Mouse (Mus musculus): ENCODE measurements around the gene Siva1. TPM values are rescaled to one million over a fixed set of nuclear protein-coding genes. Genes with fewer than 3 reads are reported as not detected.

Gene Siva1
- polyA plus RNA-seq, 1 experiment from 2014 or later: 116 TPM

DNA sequence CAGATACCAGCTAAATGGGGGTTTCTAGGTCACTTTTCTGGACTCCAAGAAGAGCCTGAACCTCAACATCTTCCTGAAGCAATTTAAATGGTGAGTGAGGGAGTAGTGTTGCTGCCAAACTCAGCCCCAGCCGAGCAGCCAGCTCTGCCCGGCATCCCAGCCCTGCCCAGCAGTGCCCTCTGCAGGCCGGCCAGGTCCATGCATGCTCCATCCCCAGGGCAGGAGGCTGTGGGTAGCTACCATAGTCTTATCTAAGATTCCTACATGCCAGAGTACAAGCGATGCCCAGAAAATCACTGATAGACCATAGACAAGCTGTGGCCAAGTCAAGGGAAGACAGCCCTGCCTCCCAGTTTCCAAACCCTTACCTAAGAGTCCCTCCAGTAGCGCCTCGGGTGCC lies 38.7 kb upstream of the Siva1 start:
- no peak overlapping the region for H3K4me2 ChIP-seq
- peaks cover 41% of the 10 kb centered on the region for H3K36me3 ChIP-seq
- H3K9ac ChIP-seq: no peak overlapping the region
- 43% methylated on average over 6 of the region's 6 CpGs for WGBS
- no peak overlapping the region for H3K4me3 ChIP-seq
- 0 out of 2 replicates have a peak, but pooled peaks have one; percentile 43 for ATAC-seq (ENCODE audit: insufficient number of reproducible peaks, low FRiP score)
- H3K4me1 ChIP-seq (replicated peaks): peaks cover 25% of the 10 kb centered on the region
- H3K9me3 ChIP-seq (replicated peaks): no peaks in the 10 kb centered on the region
- no peaks in the 10 kb centered on the region for H3K27me3 ChIP-seq (replicated peaks)
- H3K27ac ChIP-seq (ENCODE audit: poor library complexity, severe bottlenecking): no peak overlapping the region

- ATAC-seq (ENCODE audit: insufficient number of reproducible peaks, low FRiP score): no peak
- Histone ChIP-seq H3K4me3 (no peak overlapping the region), H3K9me3 (replicated peaks) (no peaks in the 10 kb centered on the region), H3K36me3 (peaks cover 43% of the 10 kb centered on the region), H3K27me3 (replicated peaks) (no peaks in the 10 kb centered on the region), H3K4me2 (no peak overlapping the region), H3K27ac (ENCODE audit: poor library complexity, severe bottlenecking) (no peak overlapping the region), H3K9ac (no peak overlapping the region), H3K4me1 (replicated peaks) (peaks cover 25% of the 10 kb centered on the region)
- whole genome bisulfite sequencing: 61% methylated on average over 6 of the region's 6 CpGs
Measured at GRCm38 (mm10) chr12:112606998-112607397, 37.5 kb upstream of the Siva1 start.

DNA sequence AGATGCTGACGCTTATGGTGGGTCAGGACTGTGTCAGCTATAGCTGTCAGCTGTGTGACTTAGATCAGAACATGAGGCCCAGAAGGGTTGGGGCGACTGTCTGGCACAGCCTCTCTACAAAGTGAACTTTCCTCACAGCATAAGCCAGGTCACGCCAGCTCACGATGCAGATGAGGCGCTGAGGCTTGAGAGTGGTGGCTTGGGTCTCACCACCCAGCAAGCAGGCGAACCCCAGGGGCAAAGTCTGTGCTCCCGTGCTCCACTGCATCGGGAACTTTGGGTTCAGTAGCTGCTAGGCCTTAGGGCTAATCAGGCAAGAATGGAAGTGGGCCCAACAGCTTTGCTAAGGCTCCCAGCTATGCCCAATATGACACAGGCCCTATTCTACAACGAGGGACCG lies 35.4 kb upstream of the Siva1 start:
- Histone ChIP-seq H3K36me3 (peaks cover 42% of the 10 kb centered on the region), H3K4me2 (no peak overlapping the region), H3K4me1 (replicated peaks) (peaks cover 25% of the 10 kb centered on the region), H3K9ac (no peak overlapping the region), H3K9me3 (replicated peaks) (no peaks in the 10 kb centered on the region), H3K27me3 (replicated peaks) (no peaks in the 10 kb centered on the region), H3K4me3 (no peak overlapping the region), H3K27ac (ENCODE audit: poor library complexity, severe bottlenecking) (peak overlapping the region; percentile 39; the same call in 1 of the 2 replicates)
- 74% methylated on average over 10 of the region's 10 CpGs for whole genome bisulfite sequencing
- ATAC-seq (ENCODE audit: insufficient number of reproducible peaks, low FRiP score): no peak

- 68% methylated on average over 9 of the region's 9 CpGs for WGBS
- Histone ChIP-seq H3K36me3 (peaks cover 12% of the 10 kb centered on the region), H3K4me2 (no peak overlapping the region), H3K9ac (no peak overlapping the region), H3K27me3 (replicated peaks) (peaks cover 10% of the 10 kb centered on the region; the same call in 1 of the 2 replicates), H3K4me1 (replicated peaks) (peaks cover 50% of the 10 kb centered on the region), H3K9me3 (replicated peaks) (no peaks in the 10 kb centered on the region), H3K27ac (ENCODE audit: poor library complexity, severe bottlenecking) (peak overlapping the region; percentile 97; the same call in 1 of the 2 replicates), H3K4me3 (no peak overlapping the region)
- ATAC-seq (ENCODE audit: insufficient number of reproducible peaks, low FRiP score): no peak
Measured at GRCm38 (mm10) chr12:112616668-112617067, 27.8 kb upstream of the Siva1 start.

GRCm38 (mm10) chr12:112617184-112617583 lies 27.3 kb upstream of the Siva1 start:
- peaks cover 56% of the 10 kb centered on the region for H3K4me1 ChIP-seq (replicated peaks)
- no peaks in the 10 kb centered on the region for H3K9me3 ChIP-seq (replicated peaks)
- WGBS: 70% methylated on average over 11 of the region's 11 CpGs
- peaks cover 10% of the 10 kb centered on the region; the same call in 1 of the 2 replicates for H3K27me3 ChIP-seq (replicated peaks)
- peaks cover 7% of the 10 kb centered on the region; the same call in 1 of the 2 replicates for H3K36me3 ChIP-seq
- peak overlapping the region; percentile 97 for H3K27ac ChIP-seq (ENCODE audit: poor library complexity, severe bottlenecking)
- no peak overlapping the region for H3K4me2 ChIP-seq
- H3K9ac ChIP-seq: no peak overlapping the region
- H3K4me3 ChIP-seq: no peak overlapping the region
- ATAC-seq (ENCODE audit: insufficient number of reproducible peaks, low FRiP score): no peak

GRCm38 (mm10) chr12:112617898-112618380 lies 26.5 kb upstream of the Siva1 start:
- ATAC-seq (ENCODE audit: insufficient number of reproducible peaks, low FRiP score): peak; percentile 76
- H3K9me3 ChIP-seq (replicated peaks): no peaks in the 10 kb centered on the region
- H3K4me3 ChIP-seq: no peak overlapping the region
- WGBS: 7% methylated on average over 8 of the region's 8 CpGs
- H3K36me3 ChIP-seq: 0 out of 2 replicates have a peak, but pooled peaks cover under 1% of the 10 kb centered on the region
- peaks cover 10% of the 10 kb centered on the region; the same call in 1 of the 2 replicates for H3K27me3 ChIP-seq (replicated peaks)
- no peak overlapping the region for H3K9ac ChIP-seq
- peak overlapping the region; percentile 97 for H3K27ac ChIP-seq (ENCODE audit: poor library complexity, severe bottlenecking)
- H3K4me1 ChIP-seq (replicated peaks): peaks cover 63% of the 10 kb centered on the region
- H3K4me2 ChIP-seq: peak overlapping the region; percentile 96

GRCm38 (mm10) chr12:112618981-112619685 lies 25.3 kb upstream of the Siva1 start:
- H3K27ac ChIP-seq (ENCODE audit: poor library complexity, severe bottlenecking): peak overlapping the region; percentile 97
- WGBS: 9% methylated on average over 13 of the region's 13 CpGs
- H3K4me2 ChIP-seq: peak overlapping the region; percentile 96
- ATAC-seq (ENCODE audit: insufficient number of reproducible peaks, low FRiP score): peak; percentile 22; the same call in 1 of the 2 replicates
- H3K4me1 ChIP-seq (replicated peaks): peaks cover 75% of the 10 kb centered on the region
- H3K4me3 ChIP-seq: peak overlapping the region; percentile 60
- no peaks in the 10 kb centered on the region for H3K36me3 ChIP-seq
- H3K27me3 ChIP-seq (replicated peaks): peaks cover 10% of the 10 kb centered on the region; the same call in 1 of the 2 replicates
- H3K9me3 ChIP-seq (replicated peaks): no peaks in the 10 kb centered on the region
- peak overlapping the region; percentile 84 for H3K9ac ChIP-seq

GRCm38 (mm10) chr12:112619686-112620353 lies 24.7 kb upstream of the Siva1 start, which contains the start of gene Adssl1:
TSS of gene Adssl1 (plus strand) at chr12:112620045.
- Histone ChIP-seq H3K36me3 (no peaks in the 10 kb centered on the region), H3K9me3 (replicated peaks) (no peaks in the 10 kb centered on the region), H3K4me2 (peak within 1 kb of the TSS; percentile 96), H3K4me1 (replicated peaks) (peaks cover 75% of the 10 kb centered on the region), H3K9ac (peak within 1 kb of the TSS; percentile 84), H3K27me3 (replicated peaks) (peaks cover 10% of the 10 kb centered on the region; the same call in 1 of the 2 replicates), H3K27ac (ENCODE audit: poor library complexity, severe bottlenecking) (peak within 1 kb of the TSS; percentile 97), H3K4me3 (peak within 1 kb of the TSS; percentile 60)
- WGBS: under 1% methylated on average over 56 of the region's 56 CpGs
- peak; percentile 60 for ATAC-seq (ENCODE audit: insufficient number of reproducible peaks, low FRiP score)

DNA sequence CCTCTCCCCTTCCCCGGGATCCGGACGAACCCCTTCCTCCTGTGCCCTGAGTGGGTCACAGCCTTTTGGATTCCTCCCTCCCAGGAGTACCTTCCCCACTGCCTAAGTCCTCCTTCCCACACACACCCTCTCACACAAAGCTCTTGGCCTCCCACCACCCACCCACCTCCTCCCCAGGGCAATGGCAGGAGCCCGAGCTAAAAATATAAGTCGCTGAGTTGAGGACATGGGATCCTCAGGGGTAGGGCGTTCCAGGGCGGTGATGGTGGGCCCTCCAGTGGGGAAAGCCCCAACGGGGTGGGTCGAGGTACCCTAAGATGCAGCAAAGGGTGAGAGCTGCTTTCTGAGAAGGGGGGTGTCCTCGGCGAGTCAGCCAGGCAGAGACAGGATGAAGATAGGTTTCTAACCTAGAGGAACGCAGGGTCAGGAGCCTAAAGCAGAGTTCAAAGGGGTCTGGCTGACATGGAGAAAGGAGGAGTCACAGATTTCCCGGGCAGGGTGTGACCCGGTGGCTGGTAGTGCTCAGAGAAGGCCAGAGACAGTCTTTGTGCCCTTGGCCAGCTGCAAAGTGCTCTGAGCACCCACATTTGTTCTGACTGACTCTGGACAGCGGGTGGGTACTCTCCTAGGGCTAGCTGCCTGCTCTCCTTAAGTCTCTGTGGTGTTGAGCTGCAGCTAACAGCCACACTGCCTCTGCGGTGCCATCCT lies 24.0 kb upstream of the Siva1 start:
- Histone ChIP-seq H3K4me2 (peak overlapping the region; percentile 96), H3K9ac (peak overlapping the region; percentile 84), H3K27ac (ENCODE audit: poor library complexity, severe bottlenecking) (peak overlapping the region; percentile 97), H3K36me3 (no peaks in the 10 kb centered on the region), H3K4me3 (peak overlapping the region; percentile 60), H3K27me3 (replicated peaks) (peaks cover 10% of the 10 kb centered on the region; the same call in 1 of the 2 replicates), H3K9me3 (replicated peaks) (no peaks in the 10 kb centered on the region), H3K4me1 (replicated peaks) (peaks cover 75% of the 10 kb centered on the region)
- WGBS: 7% methylated on average over 16 of the region's 16 CpGs
- ATAC-seq (ENCODE audit: insufficient number of reproducible peaks, low FRiP score): no peak

GRCm38 (mm10) chr12:112621900-112622299 lies 22.6 kb upstream of the Siva1 start:
- Histone ChIP-seq H3K27ac (ENCODE audit: poor library complexity, severe bottlenecking) (no peak overlapping the region), H3K9me3 (replicated peaks) (no peaks in the 10 kb centered on the region), H3K4me1 (replicated peaks) (peaks cover 85% of the 10 kb centered on the region), H3K36me3 (no peaks in the 10 kb centered on the region), H3K27me3 (replicated peaks) (peaks cover 10% of the 10 kb centered on the region; the same call in 1 of the 2 replicates), H3K4me2 (no peak overlapping the region), H3K4me3 (no peak overlapping the region), H3K9ac (no peak overlapping the region)
- WGBS: 71% methylated on average over 3 of the region's 3 CpGs
- ATAC-seq (ENCODE audit: insufficient number of reproducible peaks, low FRiP score): no peak
